Mouse (Mus musculus): Measurements from ENCODE around the gene Tbxas1.

The Tbxas1 gene

DNA sequence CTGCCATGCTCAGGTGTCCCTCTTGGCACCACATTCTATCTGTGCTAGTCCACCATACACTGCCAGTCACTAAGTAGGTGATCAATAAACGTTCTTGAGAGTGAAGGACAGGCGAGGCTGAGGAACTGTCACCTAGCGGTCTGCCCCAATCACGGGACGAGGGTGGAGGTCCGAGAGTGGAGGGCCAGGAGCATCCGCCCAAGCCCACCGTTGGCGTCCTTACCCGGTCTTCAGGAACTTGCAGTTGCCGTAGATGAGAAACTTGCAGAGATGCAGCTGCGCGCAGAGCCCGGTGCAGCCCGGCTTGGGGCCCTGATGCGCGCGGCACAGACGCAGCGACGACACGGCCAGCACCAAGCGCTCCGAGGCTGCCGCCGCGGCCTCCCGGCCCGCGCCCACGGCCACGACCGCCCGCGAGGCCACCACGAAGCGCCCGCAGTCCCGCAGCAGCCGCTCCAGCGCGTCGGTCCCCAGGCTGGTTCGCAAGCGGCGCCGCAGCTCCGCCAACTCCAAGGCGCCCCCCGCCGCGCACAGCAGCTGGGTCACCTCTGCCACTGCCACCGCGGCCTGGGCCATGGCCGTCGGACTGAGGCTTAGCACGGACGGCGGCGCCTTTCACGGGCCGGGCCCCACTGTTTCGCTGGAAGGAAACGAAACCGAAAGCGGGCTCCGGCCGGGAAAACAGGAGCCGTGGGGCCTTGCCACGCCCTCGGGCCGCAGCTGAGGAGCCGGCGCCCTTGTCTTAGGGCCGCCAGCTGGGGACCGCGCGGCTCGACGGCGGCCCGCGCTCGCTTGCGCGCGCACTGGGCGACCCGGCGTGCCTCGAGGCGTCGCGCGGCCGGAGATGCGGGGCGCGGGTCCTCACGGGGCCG is 242.6 kb downstream of the Tbxas1 start, which contains the start of gene Parp12:
Gene Parp12 (minus strand): TSS at position 766 of the 872 bp plus-strand sequence.
- peak; percentile 73 to 84 for DNase-seq (ENCODE audit: low spot score in 2 of 2)

DNA sequence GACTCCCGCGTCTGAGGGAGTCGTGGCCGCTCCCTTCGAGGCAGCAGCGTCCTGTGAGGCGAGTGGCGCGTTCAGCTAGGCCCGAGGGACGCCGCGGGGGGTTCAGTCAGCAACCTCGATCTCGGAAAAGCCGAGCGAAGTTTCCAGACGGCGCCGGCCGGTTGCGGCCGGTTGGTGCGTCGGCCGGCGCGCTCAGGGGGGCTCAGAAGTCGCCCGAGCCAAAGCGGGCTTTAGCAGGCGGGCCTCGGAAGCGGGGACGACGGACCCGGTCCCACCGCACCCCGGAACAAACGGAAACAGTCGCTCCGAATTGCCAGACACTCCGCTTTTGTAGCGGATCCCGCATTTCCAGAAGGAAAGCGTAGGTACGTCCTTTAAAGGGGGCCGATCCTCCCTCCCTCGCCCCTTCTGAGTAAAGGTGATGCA is 243.3 kb downstream of the Tbxas1 start:
- DNase-seq (ENCODE audit: low spot score in 2 of 2): no peak

DNA sequence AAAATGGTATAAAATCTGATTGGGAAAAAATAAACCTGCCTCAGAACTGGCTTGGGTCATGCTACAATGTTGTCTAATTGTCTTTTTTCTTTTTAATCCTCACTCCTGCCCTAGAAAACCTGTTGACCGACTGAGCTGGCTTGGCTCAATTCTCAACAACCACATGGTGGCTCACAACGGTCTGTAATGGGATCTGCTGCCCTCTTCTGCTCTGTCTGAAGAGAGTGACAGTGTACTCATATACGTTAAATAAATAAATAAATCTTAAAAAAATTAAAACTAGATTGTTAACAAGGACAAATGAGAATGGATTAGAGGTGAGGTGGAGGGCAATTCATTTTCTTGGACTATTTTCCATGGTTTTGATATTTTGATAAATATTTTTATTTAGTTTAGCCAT is 245.5 kb downstream of the Tbxas1 start:
- no peak for DNase-seq (ENCODE audit: low spot score in 2 of 2)

DNA sequence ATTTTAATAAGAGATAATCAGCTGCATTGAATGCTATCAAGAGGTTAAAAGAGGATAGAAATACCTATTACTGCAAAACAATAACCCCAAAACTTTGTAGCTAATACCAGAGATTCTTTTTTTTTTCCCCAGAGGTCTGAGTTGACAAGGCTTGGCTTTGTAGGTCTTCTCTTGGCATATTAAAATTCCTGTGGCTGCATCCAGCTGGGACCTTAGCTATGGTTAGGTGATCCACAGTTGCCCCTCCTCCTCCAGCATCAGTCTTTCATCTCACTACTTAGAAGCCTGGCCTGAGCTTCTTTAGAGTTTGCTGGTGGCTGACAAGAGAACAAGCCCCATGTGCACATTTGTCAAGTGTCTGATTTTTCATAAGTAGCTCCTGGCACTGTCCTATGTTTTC is 249.5 kb downstream of the Tbxas1 start:
- no peak for DNase-seq (ENCODE audit: low spot score in 2 of 2)

DNA sequence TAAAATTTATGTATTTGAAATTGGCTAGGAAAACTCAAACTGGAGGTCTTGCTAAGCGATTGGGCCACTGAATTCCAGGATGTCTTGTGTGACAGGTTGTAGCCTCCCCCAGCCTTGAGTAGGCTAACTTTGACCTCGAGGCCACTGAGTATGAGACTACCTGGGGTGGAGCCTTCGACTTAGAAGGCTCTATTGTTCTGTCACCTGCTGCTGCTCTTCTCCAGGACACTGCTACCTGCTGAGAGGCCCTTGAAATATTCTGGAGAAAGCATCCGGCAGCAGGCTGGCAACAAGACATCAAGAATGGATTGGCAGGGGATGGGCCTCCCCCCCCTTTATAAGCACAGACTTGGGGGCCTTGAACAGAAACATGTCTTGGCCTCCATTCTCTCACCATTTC is 256.3 kb downstream of the Tbxas1 start:
- no peak for DNase-seq (ENCODE audit: low spot score in 2 of 2)

DNA sequence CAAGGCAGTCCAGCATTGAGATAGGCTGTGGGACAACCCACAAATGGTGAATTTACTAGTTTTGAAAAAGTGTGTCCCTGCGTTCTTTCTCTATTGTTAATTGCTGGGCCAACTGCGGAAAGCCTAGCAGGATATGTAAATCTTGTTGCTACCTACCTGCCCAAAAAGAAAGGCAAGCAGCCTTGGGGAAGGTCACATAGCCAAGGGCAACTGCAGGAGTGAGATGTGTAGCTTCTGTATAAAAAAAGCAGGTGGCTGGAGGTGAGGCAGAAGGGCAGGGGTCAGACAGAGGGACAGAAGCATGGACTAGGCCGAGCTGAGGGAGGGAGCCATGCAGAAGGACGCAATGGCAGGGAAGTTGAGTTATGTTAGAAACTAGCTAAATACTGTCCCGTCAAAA is 257.4 kb downstream of the Tbxas1 start:
- DNase-seq (ENCODE audit: low spot score in 2 of 2): no peak

All from urinary bladder, postnatal 36 days (tissue).